Mouse (Mus musculus): ENCODE data around the gene Tmem88.

DNA sequence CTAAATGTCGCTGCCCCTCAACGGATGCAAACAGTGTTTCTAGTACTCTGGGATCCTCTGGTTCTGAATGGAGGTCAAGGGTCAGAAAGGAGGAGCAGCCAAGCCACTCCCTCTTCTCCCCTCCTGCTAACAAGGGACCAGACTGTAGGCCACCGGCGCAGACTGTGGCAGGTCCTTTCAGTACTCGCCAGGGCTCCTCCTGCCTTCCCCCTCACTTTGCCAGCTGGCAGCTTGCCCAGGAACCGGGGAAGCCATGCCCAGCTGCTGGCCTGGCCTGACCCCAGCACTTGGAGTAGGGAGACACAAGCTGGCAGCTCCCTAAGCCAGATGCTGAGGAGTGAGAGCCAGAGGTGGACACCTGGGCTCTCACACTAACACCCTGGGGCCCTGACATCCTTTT lies 33.1 kb downstream of the Tmem88 start:
- TF ChIP-seq POLR2A (IDR thresholded peaks at IDR 0.05; ENCODE audit: low read depth, low read length) (peak; percentile 36; the same call in 1 of the 2 replicates), CTCF (IDR thresholded peaks at IDR 0.05; ENCODE audit: extremely low read depth, insufficient read length, insufficient replicate concordance, low read depth, low read length) (0 out of 2 replicates have a peak, but pooled peaks have one; percentile 3)

Data from small intestine, adult 2 months (tissue).